Mouse (Mus musculus): ENCODE measurements at regions not wholly inside any gene's neighbourhood (a gene's known extent, or its start where the extent isn't known, plus 50 kb on each side); places are given as distances from the start of the nearest gene placed in this dataset.

DNA sequence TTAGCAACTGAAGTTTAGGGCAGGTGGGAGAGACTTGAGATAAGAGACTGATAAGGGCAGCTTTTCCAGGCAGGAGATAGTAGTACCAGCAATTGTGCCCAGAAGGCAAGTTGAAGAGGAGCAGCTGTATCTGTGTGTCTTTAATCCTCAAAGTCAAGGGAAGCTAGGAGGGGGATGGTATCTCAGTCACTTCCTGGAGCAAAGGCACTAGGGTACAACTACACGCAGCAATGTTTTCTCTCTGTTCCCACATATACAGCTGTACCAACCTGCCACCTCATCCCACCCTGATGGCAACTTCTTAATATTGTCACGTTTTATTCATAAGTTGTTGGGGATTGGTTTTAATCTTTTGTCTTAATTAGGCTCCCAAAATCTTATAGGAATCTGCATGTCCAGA, 97.8 kb upstream of the Arid2 start:
- TF ChIP-seq CTCF (conservative IDR thresholded peaks at IDR 0.05; ENCODE audit: low read length) (no peak), POU5F1 (IDR thresholded peaks at IDR 0.05; ENCODE audit: borderline replicate concordance, low read length) (no peak), NANOG (IDR thresholded peaks at IDR 0.05; ENCODE audit: borderline replicate concordance, low read length) (no peak)
